Mouse (Mus musculus) intestine, embryonic 14.5 days (tissue): ENCODE measurements around the gene Mcts2. TPM values are rescaled to one million over a fixed set of nuclear protein-coding genes. Genes with fewer than 3 reads are reported as not detected.
A peak's percentile ranks its signal among the peaks of the same experiment; 100 is the strongest.

Source experiments
- ATAC-seq: fragments of 200-750 bp; cut with Nextera tagmentation; replicated peaks from 2 replicates; pipeline ENCODE4 v1.8.0; 2017; ENCODE audit warnings: low read depth, moderate number of reproducible peaks, moderate TSS enrichment, moderate library complexity; ENCODE audit not compliant: low FRiP score, low TSS enrichment
- DNase-seq: peaks from one replicate; pipeline ENCODE4 v3.0.0-alpha.2; 2018; ENCODE audit warnings: low spot score
- H3K27ac ChIP-seq: fragments of 300-500 bp; sonication (generic); 2 replicates; pipeline ENCODE4 v1.5.1; 2014; ENCODE audit warnings: low read depth, mild to moderate bottlenecking, control low read depth
- H3K27me3 ChIP-seq: fragments of 300-500 bp; sonication (generic); replicated peaks from 2 replicates; pipeline ENCODE4 v1.6.1; 2014; ENCODE audit warnings: low read length, control low read depth; ENCODE audit not compliant: control insufficient read depth, insufficient read depth
- H3K36me3 ChIP-seq: fragments of 300-500 bp; sonication (generic); 2 replicates; pipeline ENCODE4 v1.6.1; 2014; ENCODE audit warnings: low read length, control low read depth; ENCODE audit not compliant: control insufficient read depth, insufficient read depth
- H3K4me1 ChIP-seq: fragments of 300-500 bp; sonication (generic); replicated peaks from 2 replicates; pipeline ENCODE4 v1.6.1; 2014; ENCODE audit warnings: low read length, control low read depth, mixed read lengths; ENCODE audit not compliant: control insufficient read depth, insufficient read depth
- H3K4me2 ChIP-seq: fragments of 300-500 bp; sonication (generic); 2 replicates; pipeline ENCODE4 v1.6.1; 2014; ENCODE audit warnings: low read length
- H3K4me3 ChIP-seq: fragments of 300-500 bp; sonication (generic); 2 replicates; pipeline ENCODE4 v1.5.1; 2014; ENCODE audit warnings: low read depth, low read length, control low read depth, mixed read lengths
- H3K9ac ChIP-seq: fragments of 300-500 bp; sonication (generic); 2 replicates; pipeline ENCODE4 v1.6.1; 2014; ENCODE audit warnings: mild to moderate bottlenecking, low read length
- H3K9me3 ChIP-seq: fragments of 300-500 bp; sonication (generic); 2 replicates; pipeline ENCODE4 v1.6.1; 2016; ENCODE audit warnings: low read length, control low read depth; ENCODE audit not compliant: control insufficient read depth
- WGBS: fragments of 180-500 bp; shearing (Covaris S2); extraction: QIAGEN DNeasy Blood & Tissue Kit; methylation state at CpG from one replicate; pipeline ENCODE4 v1.1.7; 2014; 5-methylcytosine and 5-hydroxymethylcytosine counted together
- polyA plus RNA-seq: library from polyadenylated mRNA; unstranded; fragments of >200 nt; fragmentation: Nextera tagmentation; extraction: Ambion mirVana; gene quantifications from 2 replicates; pipeline ENCODE4 v1.2.1, GENCODE M21; 2014

The Mcts2 gene
- polyA plus RNA-seq, 1 experiment from 2014 or later, result 32.8 TPM

DNA sequence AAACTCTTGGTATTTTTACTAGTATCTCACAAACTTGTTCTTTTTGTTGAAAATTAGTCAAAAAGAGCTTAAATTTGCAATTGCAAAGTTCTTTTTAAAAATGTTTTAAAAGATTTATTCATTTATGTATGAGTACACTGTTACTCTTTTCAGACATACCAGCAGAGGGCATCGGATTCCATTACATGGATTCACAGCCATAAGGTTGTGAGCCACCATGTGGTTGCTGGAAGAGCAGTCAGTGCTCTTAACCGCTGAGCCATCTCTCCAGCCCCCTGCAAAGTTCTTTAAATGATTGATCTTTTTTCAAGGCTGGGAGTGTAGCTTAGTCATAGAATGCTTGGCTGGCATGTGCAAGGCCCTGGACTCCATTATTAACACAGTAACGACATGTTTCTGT, 8.5 kb upstream of the Mcts2 start:
- no peak overlapping the region for H3K4me3 ChIP-seq
- DNase-seq, result no peak

DNA sequence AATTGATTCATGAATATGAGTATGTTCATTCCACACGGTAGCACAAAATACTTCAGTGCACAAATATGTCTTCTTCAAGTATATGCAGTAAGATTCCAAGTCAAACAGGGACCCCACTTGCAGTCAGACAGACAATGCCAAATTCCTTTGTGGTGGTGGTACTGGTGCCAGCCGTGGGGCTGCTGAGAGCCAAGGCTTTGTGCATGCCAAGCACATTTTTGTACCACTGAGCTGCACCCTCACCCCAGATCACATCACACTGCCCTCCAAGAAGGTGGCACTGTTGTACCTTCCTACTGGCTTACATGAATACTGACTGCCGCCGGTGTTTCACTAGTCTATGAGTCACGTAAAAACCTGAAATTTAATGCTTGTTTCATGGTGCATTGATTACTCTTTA, 7.9 kb upstream of the Mcts2 start:
- Histone ChIP-seq H3K4me2 (no peak overlapping the region), H3K4me3 (no peak overlapping the region), H3K27ac (no peak overlapping the region), H3K27me3 (no peaks in the 10 kb centered on the region), H3K36me3 (peaks cover 97% of the 10 kb centered on the region), H3K4me1 (no peaks in the 10 kb centered on the region), H3K9me3 (no peaks in the 10 kb centered on the region), H3K9ac (no peak overlapping the region)
- no peak for ATAC-seq
- 89% methylated on average over 5 of the region's 5 CpGs for WGBS
- no peak for DNase-seq

More for the DNA sequence above, 8.5 kb upstream of the Mcts2 start:
- 55% methylated on average over 3 of the region's 3 CpGs for WGBS
- Histone ChIP-seq H3K27me3 (no peaks in the 10 kb centered on the region), H3K36me3 (peaks cover 91% of the 10 kb centered on the region), H3K4me2 (no peak overlapping the region), H3K9me3 (no peaks in the 10 kb centered on the region), H3K9ac (no peak overlapping the region), H3K27ac (no peak overlapping the region), H3K4me1 (no peaks in the 10 kb centered on the region)
- peak; percentile 18; the same call in 1 of the 2 replicates for ATAC-seq

GRCm38 (mm10) chr2:152679701-152680355, 7.0 kb upstream of the Mcts2 start:
- no peak for ATAC-seq
- no peak overlapping the region for H3K4me3 ChIP-seq
- WGBS, result 85% methylated on average over 8 of the region's 8 CpGs
- H3K4me1 ChIP-seq, result no peaks in the 10 kb centered on the region
- no peaks in the 10 kb centered on the region for H3K27me3 ChIP-seq
- H3K9me3 ChIP-seq, result no peaks in the 10 kb centered on the region
- no peak overlapping the region for H3K27ac ChIP-seq
- peaks cover 99% of the 10 kb centered on the region for H3K36me3 ChIP-seq
- no peak for DNase-seq
- H3K9ac ChIP-seq, result no peak overlapping the region
- H3K4me2 ChIP-seq, result no peak overlapping the region

DNA sequence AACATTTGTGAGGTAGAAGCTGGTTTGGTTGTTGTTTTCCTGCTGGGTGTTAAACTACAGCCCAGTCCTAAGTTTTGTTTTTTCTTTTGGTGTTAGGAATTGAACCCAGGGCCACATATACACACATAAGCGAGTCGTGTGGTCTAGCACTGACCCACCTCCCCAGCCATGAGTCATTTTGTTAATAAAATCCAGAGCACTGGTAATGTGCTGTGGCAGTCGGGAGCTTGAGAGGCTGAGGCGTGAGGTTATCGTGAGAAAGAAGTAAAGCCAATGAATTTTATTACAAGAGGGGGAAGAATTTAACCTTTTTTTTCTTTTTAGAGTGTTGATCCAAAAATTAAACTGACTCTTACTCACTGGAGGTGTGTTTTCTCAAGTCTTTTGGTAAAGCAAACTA, 3.7 kb upstream of the Mcts2 start:
- Histone ChIP-seq H3K9me3 (peaks cover 12% of the 10 kb centered on the region; the same call in 1 of the 2 replicates), H3K9ac (no peak overlapping the region), H3K27me3 (no peaks in the 10 kb centered on the region), H3K4me1 (no peaks in the 10 kb centered on the region; the same call in 1 of the 2 replicates), H3K36me3 (peaks cover 99% of the 10 kb centered on the region), H3K4me2 (no peak overlapping the region), H3K27ac (no peak overlapping the region), H3K4me3 (no peak overlapping the region)
- ATAC-seq (no peak), DNase-seq (no peak)
- WGBS, result 87% methylated on average over 5 of the region's 5 CpGs

DNA sequence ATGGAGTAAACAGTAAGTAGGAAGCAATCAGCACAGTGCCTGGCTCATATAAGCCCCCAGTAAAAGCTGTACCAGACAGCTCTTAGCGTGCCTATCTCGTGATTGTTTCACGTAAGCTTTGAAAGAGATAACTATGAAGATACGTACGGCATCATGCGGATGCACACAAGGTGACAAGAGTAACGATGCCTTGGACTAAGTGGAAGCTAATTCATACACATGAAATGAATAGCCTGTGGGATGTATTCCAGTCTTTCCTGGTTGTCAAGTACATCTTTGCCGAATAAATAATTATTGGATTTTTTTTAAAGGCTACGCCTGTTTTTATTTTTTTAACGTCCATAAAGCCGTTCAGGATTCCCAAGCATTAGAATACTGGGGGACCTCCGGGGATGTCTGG, 436 bp upstream of the Mcts2 start:
- DNase-seq, result no peak
- Histone ChIP-seq H3K4me3 (peak overlapping the region; percentile 32), H3K9ac (0 out of 2 replicates have a peak overlapping the region, but pooled peaks have one; percentile 25), H3K27me3 (no peaks in the 10 kb centered on the region), H3K9me3 (peaks cover 12% of the 10 kb centered on the region; the same call in 1 of the 2 replicates), H3K36me3 (peaks cover 95% of the 10 kb centered on the region), H3K27ac (peak overlapping the region; percentile 47; the same call in 1 of the 2 replicates), H3K4me2 (peak overlapping the region; percentile 46), H3K4me1 (no peaks in the 10 kb centered on the region; the same call in 1 of the 2 replicates)
- ATAC-seq, result peak; percentile 9; the same call in 1 of the 2 replicates
- 63% methylated on average over 12 of the region's 12 CpGs for WGBS

DNA sequence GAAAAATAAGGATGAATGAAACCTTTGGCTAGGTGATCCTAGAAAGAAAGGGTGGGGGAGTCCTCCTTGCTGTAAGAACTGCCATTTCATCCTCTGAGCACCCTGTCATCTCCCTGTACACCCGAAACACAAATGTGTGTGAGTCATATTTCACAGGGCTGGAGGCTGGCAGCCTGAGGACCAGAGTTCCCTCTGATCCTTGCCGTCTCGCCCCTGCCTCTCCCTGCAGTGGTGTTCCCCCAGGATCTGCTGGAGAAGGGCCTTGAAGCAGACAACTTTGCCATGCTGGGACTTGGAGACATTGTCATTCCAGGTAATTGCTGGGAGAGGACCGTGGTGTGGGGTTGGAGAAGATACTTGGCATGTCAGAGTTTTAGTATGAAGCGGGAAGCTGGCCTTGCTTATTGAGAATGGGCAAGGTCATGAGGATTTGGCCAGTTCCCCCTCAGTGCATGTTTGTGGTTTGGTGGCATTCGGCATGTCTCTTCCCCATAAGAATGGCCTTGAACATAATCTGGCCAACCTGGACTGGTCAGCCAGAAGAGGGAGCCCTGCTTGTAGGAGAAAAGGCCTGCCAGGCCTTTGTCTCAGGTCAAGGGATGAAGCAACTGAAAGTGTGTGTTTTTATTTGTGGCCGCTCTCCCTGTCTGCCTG, 4.9 kb downstream of the Mcts2 start:
- peaks cover 3% of the 10 kb centered on the region; the same call in 1 of the 2 replicates for H3K4me1 ChIP-seq
- no peak for DNase-seq
- peaks cover 4% of the 10 kb centered on the region; the same call in 1 of the 2 replicates for H3K9me3 ChIP-seq
- no peak overlapping the region for H3K27ac ChIP-seq
- WGBS, result 75% methylated on average over 7 of the region's 7 CpGs
- H3K9ac ChIP-seq, result no peak overlapping the region
- ATAC-seq, result no peak
- no peak overlapping the region for H3K4me2 ChIP-seq
- H3K36me3 ChIP-seq, result peaks cover 67% of the 10 kb centered on the region
- H3K27me3 ChIP-seq, result no peaks in the 10 kb centered on the region
- H3K4me3 ChIP-seq, result no peak overlapping the region

DNA sequence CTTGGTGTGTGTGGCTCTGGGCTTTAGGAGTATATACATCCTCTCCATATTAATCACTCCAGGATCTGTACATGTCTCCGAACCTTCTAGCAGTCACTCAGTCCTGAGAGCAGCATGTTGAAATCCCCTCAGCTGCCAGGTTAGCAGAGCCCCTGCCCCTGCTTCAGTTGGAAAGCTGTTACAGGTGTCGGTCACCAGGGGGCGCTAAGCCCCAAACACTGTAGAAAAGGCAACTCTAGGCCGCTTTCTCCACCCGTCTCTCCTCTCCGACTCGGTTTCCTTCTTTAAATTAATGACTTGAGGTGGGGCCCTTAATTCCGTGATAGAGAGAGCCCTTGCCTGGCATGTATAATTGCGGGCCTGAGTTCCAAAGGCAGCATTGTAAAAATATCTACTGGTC, 6.4 kb downstream of the Mcts2 start:
- Histone ChIP-seq H3K27me3 (no peaks in the 10 kb centered on the region), H3K4me2 (peak overlapping the region; percentile 40), H3K9ac (peak overlapping the region; percentile 11; the same call in 1 of the 2 replicates), H3K4me3 (no peak overlapping the region), H3K4me1 (peaks cover 3% of the 10 kb centered on the region; the same call in 1 of the 2 replicates), H3K27ac (peak overlapping the region; percentile 35; the same call in 1 of the 2 replicates), H3K36me3 (peaks cover 62% of the 10 kb centered on the region), H3K9me3 (no peaks in the 10 kb centered on the region)
- peak; percentile 86 for DNase-seq
- 0 out of 2 replicates have a peak, but pooled peaks have one; percentile 24 for ATAC-seq
- 15% methylated on average over 9 of the region's 9 CpGs for WGBS

- peak overlapping the region; percentile 40 for H3K4me2 ChIP-seq
- no peak for DNase-seq
- peaks cover 62% of the 10 kb centered on the region for H3K36me3 ChIP-seq
- no peaks in the 10 kb centered on the region for H3K27me3 ChIP-seq
- peak overlapping the region; percentile 35; the same call in 1 of the 2 replicates for H3K27ac ChIP-seq
- H3K4me1 ChIP-seq, result peaks cover 3% of the 10 kb centered on the region; the same call in 1 of the 2 replicates
- WGBS, result 87% methylated on average over 13 of the region's 13 CpGs
- no peaks in the 10 kb centered on the region for H3K9me3 ChIP-seq
- no peak overlapping the region for H3K4me3 ChIP-seq
- no peak for ATAC-seq
- no peak overlapping the region; the same call in 1 of the 2 replicates for H3K9ac ChIP-seq
Observed at GRCm38 (mm10) chr2:152693735-152694134, 6.9 kb downstream of the Mcts2 start.
